ENCODE assay signal across 26 mouse cellular contexts in genomic region chr8:122620446-122620845, GRCm38 (mm10). TPM values are rescaled to one million over a fixed set of nuclear protein-coding genes. Genes with fewer than 3 reads are reported as not detected.
DNase-seq lines count a peak whose midpoint lies in the region; ATAC-seq and TF ChIP-seq lines count a peak whose summit lies in the region.
"Had no signal": no experiment of that assay in that cellular context is flagged by ENCODE, and none has a peak within 500 bp of the region (broad histone marks: within the 10 kb centered on the region; RNA-seq: fewer than 3 reads in every experiment).

No protein-coding gene starts in this region.

- no peak for TF ChIP-seq CTCF in liver, postnatal 0 days (IDR thresholded peaks at IDR 0.05; ENCODE audit: low read depth)

- peaks cover 43% of the 10 kb centered on the region for H3K4me1 ChIP-seq in heart, embryonic 10.5 days
- peaks cover 6% of the 10 kb centered on the region for H3K4me1 ChIP-seq in liver, postnatal 0 days (ENCODE audit: insufficient read depth)
- H3K4me1 ChIP-seq in liver, embryonic 11.5 days (replicated peaks; ENCODE audit: control insufficient read depth, insufficient read depth, low read length) = peaks cover 25% of the 10 kb centered on the region
- peaks cover 78% of the 10 kb centered on the region for H3K4me1 ChIP-seq in limb, embryonic 10.5 days

- H3K27ac ChIP-seq in heart, embryonic 10.5 days = peak overlapping the region; percentile 18; the same call in 1 of the 2 replicates
- H3K27ac ChIP-seq in liver, postnatal 0 days (ENCODE audit: low read depth) = no peak overlapping the region
- H3K27ac ChIP-seq in liver, embryonic 11.5 days (ENCODE audit: low read depth, low read length) = no peak overlapping the region
- peak overlapping the region; percentile 78 for H3K27ac ChIP-seq in limb, embryonic 10.5 days
- H3K27ac ChIP-seq: embryonic facial prominence, embryonic 15.5 days; heart, adult 2 months; hindbrain, embryonic 13.5 days; hindbrain, postnatal 0 days had no signal

- peaks cover 5% of the 10 kb centered on the region; the same call in 1 of the 2 replicates for H3K36me3 ChIP-seq in heart, embryonic 10.5 days
- no peaks in the 10 kb centered on the region for H3K36me3 ChIP-seq in liver, postnatal 0 days (replicated peaks; ENCODE audit: insufficient read depth, low read length)
- H3K36me3 ChIP-seq in liver, embryonic 11.5 days (ENCODE audit: control insufficient read depth, insufficient read depth, low read length) = no peaks in the 10 kb centered on the region
- 0 out of 2 replicates have a peak, but pooled peaks cover 2% of the 10 kb centered on the region for H3K36me3 ChIP-seq in limb, embryonic 10.5 days
- H3K36me3 ChIP-seq: embryonic facial prominence, embryonic 15.5 days had no signal

- peaks cover 13% of the 10 kb centered on the region; the same call in 1 of the 2 replicates for H3K27me3 ChIP-seq in heart, embryonic 10.5 days (ENCODE audit: insufficient read depth, poor library complexity, severe bottlenecking)
- H3K27me3 ChIP-seq in liver, postnatal 0 days (ENCODE audit: insufficient read depth, low read length) = no peaks in the 10 kb centered on the region
- no peaks in the 10 kb centered on the region for H3K27me3 ChIP-seq in liver, embryonic 11.5 days (replicated peaks; ENCODE audit: control insufficient read depth, insufficient read depth, low read length)
- H3K27me3 ChIP-seq in limb, embryonic 10.5 days (ENCODE audit: low read depth, poor library complexity, severe bottlenecking) = no peaks in the 10 kb centered on the region
- H3K27me3 ChIP-seq: embryonic facial prominence, embryonic 15.5 days; hindbrain, embryonic 13.5 days had no signal

- no peak overlapping the region for H3K4me2 ChIP-seq in liver, postnatal 0 days (ENCODE audit: low read depth, low read length)
- no peak overlapping the region for H3K4me2 ChIP-seq in liver, embryonic 11.5 days
- H3K4me2 ChIP-seq: embryonic facial prominence, embryonic 15.5 days; heart, embryonic 12.5 days; hindbrain, embryonic 13.5 days had no signal

- no peak for ATAC-seq in liver, postnatal 0 days
- ATAC-seq in liver, embryonic 11.5 days (replicated peaks; ENCODE audit: low FRiP score) = no peak
- ATAC-seq: forebrain, embryonic 16.5 days; hindbrain, postnatal 0 days had no signal

- H3K4me3 ChIP-seq in heart, embryonic 10.5 days = no peak overlapping the region
- H3K4me3 ChIP-seq in liver, postnatal 0 days (ENCODE audit: low read depth, low read length) = no peak overlapping the region
- H3K4me3 ChIP-seq in liver, embryonic 11.5 days (ENCODE audit: low read depth, low read length) = no peak overlapping the region
- no peak overlapping the region for H3K4me3 ChIP-seq in limb, embryonic 10.5 days
- H3K4me3 ChIP-seq: embryonic facial prominence, embryonic 15.5 days; erythroblast, embryonic 14.5 days; heart, adult 2 months; heart, embryonic 12.5 days; hindbrain, embryonic 13.5 days had no signal

- no peak for DNase-seq in heart, embryonic 10.5 days (ENCODE audit: low spot score)
- no peak for DNase-seq in heart, postnatal 4 days
- peak; percentile 48 for DNase-seq in liver, postnatal 0 days
- DNase-seq in liver, embryonic 11.5 days (ENCODE audit: low spot score) = no peak
- no peak for DNase-seq in limb, embryonic 10.5 days (ENCODE audit: low spot score)
- DNase-seq in testis, postnatal 10 days (ENCODE audit: low spot score) = no peak
- DNase-seq: adrenal gland, adult 2 months; adrenal gland, postnatal 25 days; cerebellum, adult 2 months; cerebellum, postnatal 14 days; gastrocnemius, postnatal 10 days; heart, adult 2 months had no signal

- WGBS in heart, embryonic 10.5 days = 47% methylated on average over 5 of the region's 5 CpGs
- 41% methylated on average over 5 of the region's 5 CpGs for WGBS in liver, postnatal 0 days (ENCODE audit: insufficient replicate concordance)
- 38% methylated on average over 5 of the region's 5 CpGs for WGBS in liver, embryonic 11.5 days
- 24% methylated on average over 5 of the region's 5 CpGs for WGBS in limb, embryonic 10.5 days

- no peak overlapping the region for H3K9ac ChIP-seq in liver, postnatal 0 days (replicated peaks)
- no peak overlapping the region for H3K9ac ChIP-seq in liver, embryonic 11.5 days (ENCODE audit: low read depth, low read length)
- H3K9ac ChIP-seq: embryonic facial prominence, embryonic 15.5 days; heart, embryonic 12.5 days had no signal

- H3K9me3 ChIP-seq in heart, embryonic 10.5 days = no peaks in the 10 kb centered on the region
- H3K9me3 ChIP-seq in liver, postnatal 0 days (ENCODE audit: low read length) = no peaks in the 10 kb centered on the region
- H3K9me3 ChIP-seq in liver, embryonic 11.5 days (ENCODE audit: control insufficient read depth, low read length) = no peaks in the 10 kb centered on the region
- no peaks in the 10 kb centered on the region for H3K9me3 ChIP-seq in limb, embryonic 10.5 days (replicated peaks)
- H3K9me3 ChIP-seq: embryonic facial prominence, embryonic 15.5 days; heart, embryonic 12.5 days; hindbrain, embryonic 13.5 days had no signal

- TF ChIP-seq EP300 in liver, postnatal 0 days (IDR thresholded peaks at IDR 0.05; ENCODE audit: low read depth) = no peak

RNA-seq across cellular contexts. Expression of gene Pabpn1l, which starts 2.1 kb away (rescaled TPM):
- 0.19 TPM in 1 of 2 replicates, not detected in the other for polyA plus RNA-seq in heart, embryonic 10.5 days (2016; fragmentation: Nextera tagmentation; extraction: Ambion mirVana)
- not detected for total RNA-seq in heart, postnatal 4 days (2021)
- not detected in 2 replicates for polyA plus RNA-seq in liver, postnatal 0 days (2015; fragmentation: Nextera tagmentation; extraction: Ambion mirVana)
- polyA plus RNA-seq in liver, embryonic 11.5 days (2014; fragmentation: Nextera tagmentation; extraction: Ambion mirVana) = not detected in 2 replicates
- not detected in 2 replicates for polyA plus RNA-seq in limb, embryonic 10.5 days (2016; fragmentation: Nextera tagmentation; extraction: Ambion mirVana)
- total RNA-seq: adrenal gland, adult 2 months; adrenal gland, postnatal 25 days; common myeloid progenitor, adult 5-6 weeks; ES-E14; gastrocnemius, postnatal 10 days; gastrocnemius, postnatal 4 days; heart, postnatal 25 days; hindbrain, postnatal 0 days had no signal
- polyA plus RNA-seq: adrenal gland, adult 2 months; cerebellum, adult 2 months; erythroblast, embryonic 14.5 days; forebrain, embryonic 11.5 days; forebrain, embryonic 16.5 days; frontal cortex, adult 2 months; heart, embryonic 12.5 days; heart, embryonic 16.5 days; hindbrain, embryonic 13.5 days; hindbrain, postnatal 0 days; intestine, embryonic 14.5 days had no signal

RNA-seq across cellular contexts. Expression of gene Trappc2l, which starts 9.0 kb away (rescaled TPM):
- polyA plus RNA-seq in heart, embryonic 10.5 days (2016; fragmentation: Nextera tagmentation; extraction: Ambion mirVana) = 52.9 and 67.4 TPM in 2 replicates
- total RNA-seq in heart, postnatal 4 days (2021) = 10 to 100 TPM; 48.7 to 56.3 TPM
- 29.3 and 30.7 TPM in 2 replicates for polyA plus RNA-seq in liver, postnatal 0 days (2015; fragmentation: Nextera tagmentation; extraction: Ambion mirVana)
- 40.3 and 44.6 TPM in 2 replicates for polyA plus RNA-seq in liver, embryonic 11.5 days (2014; fragmentation: Nextera tagmentation; extraction: Ambion mirVana)
- polyA plus RNA-seq in limb, embryonic 10.5 days (2016; fragmentation: Nextera tagmentation; extraction: Ambion mirVana) = 49.4 and 51.5 TPM in 2 replicates

RNA-seq across cellular contexts. Expression of gene Galns, which starts 9.2 kb away (rescaled TPM):
- 8.1 and 11.9 TPM in 2 replicates for polyA plus RNA-seq in heart, embryonic 10.5 days (2016; fragmentation: Nextera tagmentation; extraction: Ambion mirVana)
- 10 to 100 TPM in 1 of 2 experiments, 1 to 10 TPM in 1; 9.2 to 10.6 TPM for total RNA-seq in heart, postnatal 4 days (2021)
- polyA plus RNA-seq in liver, postnatal 0 days (2015; fragmentation: Nextera tagmentation; extraction: Ambion mirVana) = 6.8 and 6.9 TPM in 2 replicates
- polyA plus RNA-seq in liver, embryonic 11.5 days (2014; fragmentation: Nextera tagmentation; extraction: Ambion mirVana) = 6.5 and 6.6 TPM in 2 replicates
- 4.0 and 5.7 TPM in 2 replicates for polyA plus RNA-seq in limb, embryonic 10.5 days (2016; fragmentation: Nextera tagmentation; extraction: Ambion mirVana)

RNA-seq across cellular contexts. Expression of gene Aprt, which starts 43.7 kb away (rescaled TPM):
- polyA plus RNA-seq in heart, embryonic 10.5 days (2016; fragmentation: Nextera tagmentation; extraction: Ambion mirVana) = 318 and 361 TPM in 2 replicates
- 10 to 100 TPM; 58.5 to 58.8 TPM for total RNA-seq in heart, postnatal 4 days (2021)
- 223 and 249 TPM in 2 replicates for polyA plus RNA-seq in liver, postnatal 0 days (2015; fragmentation: Nextera tagmentation; extraction: Ambion mirVana)
- 400 and 425 TPM in 2 replicates for polyA plus RNA-seq in liver, embryonic 11.5 days (2014; fragmentation: Nextera tagmentation; extraction: Ambion mirVana)
- 285 and 308 TPM in 2 replicates for polyA plus RNA-seq in limb, embryonic 10.5 days (2016; fragmentation: Nextera tagmentation; extraction: Ambion mirVana)

RNA-seq across cellular contexts. Expression of gene Cdt1, which starts 52.6 kb away (rescaled TPM):
- 47.6 TPM in 2 replicates for polyA plus RNA-seq in heart, embryonic 10.5 days (2016; fragmentation: Nextera tagmentation; extraction: Ambion mirVana)
- total RNA-seq in heart, postnatal 4 days (2021) = 10 to 100 TPM; 36.5 to 38.2 TPM
- 19.8 and 23.7 TPM in 2 replicates for polyA plus RNA-seq in liver, postnatal 0 days (2015; fragmentation: Nextera tagmentation; extraction: Ambion mirVana)
- 93.2 and 98.2 TPM in 2 replicates for polyA plus RNA-seq in liver, embryonic 11.5 days (2014; fragmentation: Nextera tagmentation; extraction: Ambion mirVana)
- 68.9 and 75.6 TPM in 2 replicates for polyA plus RNA-seq in limb, embryonic 10.5 days (2016; fragmentation: Nextera tagmentation; extraction: Ambion mirVana)

Comparison
In these comparisons a context has a peak if more than half of its experiments do, and no peak if none do; other contexts are left out.
1. H3K27ac ChIP-seq: peak in heart, embryonic 10.5 days (single experiment) and limb, embryonic 10.5 days (single experiment); none in liver, postnatal 0 days (single experiment) and liver, embryonic 11.5 days (single experiment).